Mouse (Mus musculus): Measurements from ENCODE around the gene H2-DMb1. TPM values are rescaled to one million over a fixed set of nuclear protein-coding genes. Genes with fewer than 3 reads are reported as not detected.
A peak's percentile ranks its signal among the peaks of the same experiment; 100 is the strongest.

Gene H2-DMb1
- total RNA-seq, 2 experiments from 2014 or later = 8.5 to 13.3 TPM

GRCm38 (mm10) chr17:34207866-34208265, 55.0 kb downstream of the H2-DMb1 start:
- peak in 1 of 2 experiments; percentile 14 for DNase-seq (ENCODE audit: low spot score in 2 of 2)

GRCm38 (mm10) chr17:34208421-34208820, 55.5 kb downstream of the H2-DMb1 start:
- DNase-seq (ENCODE audit: low spot score in 2 of 2) = peak in 1 of 2 experiments; percentile 14

GRCm38 (mm10) chr17:34209680-34210079, 56.8 kb downstream of the H2-DMb1 start:
- peak in 1 of 2 experiments; percentile 31 for DNase-seq (ENCODE audit: low spot score in 2 of 2)

Other genes with a start within 250 kb of the H2-DMb1 start
- gene Platr17, start 247.9 kb upstream of the H2-DMb1 start, total RNA-seq (2021) = not detected
- 10 to 100 TPM; 25.5 to 29.7 TPM for gene Daxx, start 243.7 kb upstream of the H2-DMb1 start, total RNA-seq (2021)
- 100 to 1,000 TPM; 179 to 234 TPM for gene Tapbp, start 237.2 kb upstream of the H2-DMb1 start, total RNA-seq (2021)
- gene Zbtb22, start 237.2 kb upstream of the H2-DMb1 start, total RNA-seq (2021) = 10 to 100 TPM; 20.3 to 23.3 TPM
- gene Rgl2, start 223.5 kb upstream of the H2-DMb1 start, total RNA-seq (2021) = 10 to 100 TPM; 42.8 to 46.3 TPM
- gene Pfdn6, start 212.7 kb upstream of the H2-DMb1 start, total RNA-seq (2021) = 10 to 100 TPM; 79.6 to 90.7 TPM
- 10 to 100 TPM; 29.2 to 35.7 TPM for gene Wdr46, start 212.4 kb upstream of the H2-DMb1 start, total RNA-seq (2021)
- 1 to 10 TPM; 3.9 to 5.0 TPM for gene B3galt4, start 201.6 kb upstream of the H2-DMb1 start, total RNA-seq (2021)
- gene Vps52, start 197.3 kb upstream of the H2-DMb1 start, total RNA-seq (2021) = 10 to 100 TPM; 51.1 to 53.5 TPM
- gene Rps18, start 197.1 kb upstream of the H2-DMb1 start, total RNA-seq (2021) = 100 to 1,000 TPM; 672 to 676 TPM
- 1,000 to 10,000 TPM in 1 of 2 experiments, 100 to 1,000 TPM in 1; 550 to 1,344 TPM for gene H2-K1, start 152.7 kb upstream of the H2-DMb1 start, total RNA-seq (2021)
- 10 to 100 TPM; 43.9 to 45.5 TPM for gene Ring1, start 128.4 kb upstream of the H2-DMb1 start, total RNA-seq (2021)
- 100 to 1,000 TPM; 246 to 274 TPM for gene H2-Ke6, start 125.0 kb upstream of the H2-DMb1 start, total RNA-seq (2021)
- gene Slc39a7, start 121.4 kb upstream of the H2-DMb1 start, total RNA-seq (2021) = 100 to 1,000 TPM; 131 to 156 TPM
- 10 to 100 TPM; 55.9 to 58.2 TPM for gene Rxrb, start 121.3 kb upstream of the H2-DMb1 start, total RNA-seq (2021)
- gene Col11a2, start 113.6 kb upstream of the H2-DMb1 start, total RNA-seq (2021) = 1 to 10 TPM; 1.4 to 1.9 TPM
- under 1 TPM; 0.36 to 0.54 TPM for gene H2-Oa, start 60.7 kb upstream of the H2-DMb1 start, total RNA-seq (2021)
- gene H2-DMa, start 33.5 kb upstream of the H2-DMb1 start, total RNA-seq (2021) = 10 to 100 TPM; 14.7 to 21.0 TPM
- gene Brd2, start 30.4 kb upstream of the H2-DMb1 start, total RNA-seq (2021) = 100 to 1,000 TPM; 199 to 244 TPM
- gene H2-DMb2, start 9.8 kb upstream of the H2-DMb1 start, total RNA-seq (2021) = 1 to 10 TPM; 2.0 to 3.8 TPM
- gene Tap1, start 34.5 kb downstream of the H2-DMb1 start, total RNA-seq (2021) = 10 to 100 TPM; 13.8 to 24.9 TPM
- 10 to 100 TPM; 15.2 to 31.6 TPM for gene Psmb9, start 34.7 kb downstream of the H2-DMb1 start, total RNA-seq (2021)
- 10 to 100 TPM; 36.2 to 74.2 TPM for gene Psmb8, start 44.6 kb downstream of the H2-DMb1 start, total RNA-seq (2021)
- gene Tap2, start 50.5 kb downstream of the H2-DMb1 start, total RNA-seq (2021) = 10 to 100 TPM; 51.6 to 60.9 TPM
- under 1 TPM; 0.40 to 0.99 TPM for gene H2-Ob, start 85.8 kb downstream of the H2-DMb1 start, total RNA-seq (2021)
- gene H2-Ab1, start 104.6 kb downstream of the H2-DMb1 start, total RNA-seq (2021) = 100 to 1,000 TPM in 1 of 2 experiments, 10 to 100 TPM in 1; 90.9 to 173 TPM
- gene H2-Aa, start 134.8 kb downstream of the H2-DMb1 start, total RNA-seq (2021) = 100 to 1,000 TPM; 119 to 219 TPM
- 100 to 1,000 TPM; 134 to 220 TPM for gene H2-Eb1, start 152.8 kb downstream of the H2-DMb1 start, total RNA-seq (2021)
- not detected for gene H2-Eb2, start 172.6 kb downstream of the H2-DMb1 start, total RNA-seq (2021)
- gene Btnl2, start 201.8 kb downstream of the H2-DMb1 start, total RNA-seq (2021) = under 1 TPM; 0.27 to 0.38 TPM
- not detected for gene Btnl1, start 224.1 kb downstream of the H2-DMb1 start, total RNA-seq (2021)
- 1 to 10 TPM; 2.4 to 3.7 TPM for gene BC051142, start 245.7 kb downstream of the H2-DMb1 start, total RNA-seq (2021)